Mouse (Mus musculus) kidney, postnatal 36 days (tissue): ENCODE data around the gene Rexo1.
A peak's percentile ranks its signal among the peaks of the same experiment; 100 is the strongest.

Experiments used
- DNase-seq, 2 experiments: peaks; one replicate each; pipeline ENCODE4 v3.0.0; 2021 to 2022; ENCODE audit warnings: mixed read lengths in 2 of 2

Rexo1 gene

GRCm38 (mm10) chr10:80584642-80585552 is 23.5 kb upstream of the Rexo1 start:
- no peak for DNase-seq

DNA sequence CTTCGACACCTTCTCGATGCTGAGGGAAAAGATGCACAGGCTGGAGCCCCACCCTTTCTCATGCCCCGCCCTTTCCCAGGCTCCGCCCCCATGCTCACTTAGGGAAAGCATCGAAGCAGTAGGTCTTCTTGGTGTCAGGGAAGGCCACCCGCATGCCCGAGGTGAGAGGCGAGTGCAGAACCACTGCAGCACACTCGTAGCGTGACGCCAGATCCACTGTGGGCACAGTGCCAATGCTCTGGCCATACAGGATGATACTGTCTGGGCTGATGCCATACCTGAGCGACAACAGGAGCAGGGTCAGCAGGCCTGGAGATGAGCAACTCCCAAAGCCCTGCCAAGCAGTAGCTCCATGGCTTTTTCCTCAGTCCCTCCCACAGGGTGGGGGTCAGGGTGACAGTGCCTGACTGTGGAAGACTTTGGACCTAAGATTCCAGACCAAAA is 22.7 kb upstream of the Rexo1 start:
- peak; percentile 80 for DNase-seq

DNA sequence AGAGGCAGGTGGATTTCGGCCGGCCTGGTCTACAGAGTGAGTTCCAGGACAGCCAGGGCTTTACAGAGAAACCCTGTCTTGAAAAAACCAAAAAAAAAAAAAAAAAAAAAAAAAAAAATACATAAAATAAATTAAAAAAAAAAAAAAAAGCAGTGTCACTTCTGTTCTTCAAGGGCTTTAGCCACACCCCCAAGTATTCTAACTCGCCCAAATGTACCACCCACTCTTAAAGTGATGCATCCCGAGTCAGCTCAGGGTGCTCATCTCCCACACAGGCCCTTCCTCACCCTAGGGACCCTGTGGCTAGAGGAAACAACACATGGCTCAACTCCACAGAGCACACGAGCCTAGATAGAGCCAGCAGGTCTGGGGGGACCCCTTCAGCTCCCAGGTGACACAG is 21.7 kb upstream of the Rexo1 start:
- no peak for DNase-seq

DNA sequence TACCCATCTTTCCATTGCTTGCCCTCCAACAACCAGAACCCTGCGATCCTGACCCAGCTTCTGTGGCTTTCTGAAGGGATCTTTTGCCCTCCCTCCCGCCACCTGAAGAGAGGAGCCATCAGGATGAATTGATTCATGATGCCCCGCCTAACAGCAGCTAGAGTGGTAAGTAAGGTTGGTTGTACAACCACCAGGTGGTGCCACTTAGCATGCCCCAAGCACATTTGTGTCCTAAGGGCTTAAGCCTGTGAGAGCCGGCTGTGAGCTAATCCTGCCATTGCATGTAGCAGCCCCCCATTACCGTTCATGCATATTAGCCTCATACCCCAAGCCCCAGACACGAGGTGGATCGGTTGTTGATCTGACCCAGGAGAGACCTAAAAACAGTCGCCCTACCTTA is 17.6 kb upstream of the Rexo1 start:
- DNase-seq: peak; percentile 73 to 80

DNA sequence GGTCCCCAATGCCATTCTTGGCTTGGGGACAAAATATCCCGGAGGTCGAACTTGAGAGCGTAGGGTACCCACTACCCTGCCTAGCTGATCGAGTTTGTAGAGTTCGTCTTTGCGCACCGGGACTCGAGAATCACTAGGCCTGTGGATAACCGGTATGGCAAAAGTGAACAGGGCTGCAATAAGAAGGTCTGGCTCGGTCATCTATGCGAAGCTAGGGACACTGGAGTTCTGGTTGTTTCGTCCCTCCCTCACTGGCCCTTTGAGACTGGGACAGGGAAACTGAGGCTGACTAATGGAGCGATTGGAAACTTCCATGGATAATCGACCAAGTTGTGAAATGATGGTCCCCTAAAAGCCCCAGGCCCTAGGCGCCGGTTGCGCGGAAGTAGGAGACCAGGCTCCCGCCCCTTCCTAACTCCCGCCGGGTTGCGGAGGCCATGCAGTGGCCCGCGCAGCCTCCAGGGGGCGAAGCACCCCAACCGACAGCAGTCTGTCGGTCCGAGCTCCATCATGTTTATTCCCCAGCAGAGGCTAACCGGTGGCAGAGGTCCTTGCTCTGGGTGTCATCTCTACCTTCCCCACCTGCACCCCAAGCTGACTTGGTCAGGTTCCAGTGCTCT is 16.9 kb upstream of the Rexo1 start:
- peak; percentile 83 to 91 for DNase-seq

- peak; percentile 98 to 99 for DNase-seq
Measured at GRCm38 (mm10) chr10:80577195-80578130, 16.1 kb upstream of the Rexo1 start, which contains the start of gene Klf16. TSS of gene Klf16 (minus strand) at chr10:80577321.

DNA sequence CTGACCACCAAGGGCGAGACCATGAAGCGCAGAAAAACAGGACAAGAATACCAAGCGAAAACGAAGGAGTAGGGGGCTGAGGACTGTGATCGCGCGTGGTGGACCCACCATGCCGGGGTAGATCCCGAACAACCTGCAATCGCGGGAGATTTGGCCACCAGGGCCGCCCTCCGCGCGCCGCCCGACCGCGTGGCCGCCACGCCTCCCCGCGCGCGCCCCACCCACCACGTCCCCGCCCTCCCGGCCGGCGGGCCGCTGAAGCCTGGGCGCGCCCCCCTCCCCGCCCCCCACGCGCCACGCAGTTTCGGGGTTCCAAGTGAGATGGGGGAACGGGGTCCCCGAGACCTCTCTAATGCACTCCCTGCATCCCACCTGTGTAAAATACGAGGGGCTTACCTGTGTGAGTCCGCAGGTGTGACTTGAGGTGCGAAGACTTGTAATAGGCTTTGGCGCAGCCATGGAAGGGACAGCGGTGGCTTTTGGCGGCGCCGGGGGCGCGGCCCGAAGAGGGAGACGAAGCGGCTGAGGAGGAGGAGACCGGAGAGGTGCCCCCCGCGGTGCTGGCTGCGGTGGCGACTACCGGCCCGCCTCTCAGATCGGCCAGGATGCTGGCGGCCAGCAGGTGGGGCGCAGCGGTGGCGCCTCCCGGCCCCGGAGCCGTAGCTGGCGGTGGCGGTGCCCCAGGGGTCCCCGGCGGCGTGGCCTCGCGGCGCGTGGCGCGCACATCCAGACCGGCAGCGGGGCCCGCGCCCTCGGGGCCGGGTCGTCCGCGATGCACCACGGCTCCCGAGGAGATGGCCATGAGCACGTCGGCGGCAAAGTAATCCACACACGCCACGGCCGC is 15.2 kb upstream of the Rexo1 start:
- DNase-seq: peak in 1 of 2 experiments; percentile 80

DNA sequence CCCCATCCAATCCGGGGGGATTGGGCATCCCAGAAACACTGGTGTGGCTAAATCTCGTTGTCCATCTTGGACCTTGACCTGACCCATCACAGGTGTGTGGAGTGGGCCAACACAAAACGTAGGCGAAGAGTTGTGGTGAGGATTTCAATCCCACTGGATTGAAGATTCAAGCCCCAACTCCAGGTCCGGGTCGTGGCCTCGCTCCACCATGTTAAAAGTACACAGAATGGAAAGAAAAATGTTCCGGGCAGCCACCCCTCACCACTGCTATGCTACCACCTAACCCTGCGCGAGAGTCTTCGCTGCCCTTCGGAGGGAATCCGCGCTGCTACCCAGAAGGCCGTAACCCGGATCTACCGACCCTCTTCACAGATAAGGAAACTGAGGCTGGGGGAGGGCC is 14.6 kb upstream of the Rexo1 start:
- DNase-seq: no peak

DNA sequence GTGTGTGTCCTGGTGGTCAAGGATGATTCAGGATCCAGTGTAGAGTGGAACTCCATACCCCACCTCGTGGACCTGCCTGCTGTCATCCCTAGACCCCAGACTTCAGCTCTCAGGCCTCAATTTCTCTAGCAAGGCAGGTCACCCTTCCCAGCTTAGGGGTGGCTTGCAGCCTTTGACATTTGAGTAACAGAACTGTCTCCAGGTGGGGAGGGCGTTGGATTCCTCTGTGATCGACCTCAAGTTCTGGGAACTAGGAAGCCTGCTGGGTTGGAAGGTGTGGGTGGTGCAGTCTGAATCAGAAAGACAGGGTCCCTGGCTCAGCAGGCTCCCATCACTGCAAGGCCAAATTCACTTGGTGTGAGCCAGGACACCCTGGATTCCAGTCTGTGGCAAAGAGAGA is 13.5 kb upstream of the Rexo1 start:
- DNase-seq: no peak

DNA sequence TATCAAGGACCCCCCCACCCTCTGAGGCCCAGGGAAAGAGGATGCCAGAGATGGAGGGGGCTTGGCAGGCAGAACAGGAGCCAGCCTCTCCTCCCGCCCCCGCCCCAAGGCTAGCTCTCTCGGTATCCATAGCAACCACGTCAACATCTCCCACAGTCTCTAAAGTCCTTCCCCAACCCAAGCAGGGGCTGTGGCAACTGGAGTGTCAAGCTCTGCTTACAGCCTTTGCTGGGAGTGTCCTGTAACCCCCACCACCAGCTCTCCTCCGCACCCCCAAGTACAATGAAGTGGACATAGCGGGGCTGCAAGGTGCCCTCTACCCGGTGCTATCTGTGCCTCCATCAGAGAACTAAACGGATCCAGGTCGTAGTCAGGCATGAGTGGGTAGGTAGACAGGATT is 12.6 kb upstream of the Rexo1 start:
- DNase-seq: no peak

DNA sequence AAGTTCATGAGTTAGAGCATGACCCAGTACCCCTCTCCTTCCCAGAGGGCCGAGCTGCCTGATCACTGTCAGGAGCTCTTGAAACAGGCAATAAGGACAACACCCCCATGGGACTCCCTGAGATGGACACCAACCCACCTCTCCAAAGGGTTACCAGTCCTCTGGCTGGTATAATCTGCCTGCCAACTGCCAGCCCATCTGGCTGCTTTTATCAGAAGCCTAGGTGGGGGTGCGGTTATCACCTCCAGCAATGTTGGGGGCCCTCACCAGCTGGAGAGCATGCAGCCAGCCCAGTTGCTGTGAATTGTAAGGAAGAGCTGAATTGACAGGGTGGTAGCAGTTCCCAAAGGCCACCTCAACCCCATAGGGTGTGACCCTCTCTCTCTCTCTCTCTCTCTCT is 11.1 kb upstream of the Rexo1 start:
- no peak for DNase-seq

DNA sequence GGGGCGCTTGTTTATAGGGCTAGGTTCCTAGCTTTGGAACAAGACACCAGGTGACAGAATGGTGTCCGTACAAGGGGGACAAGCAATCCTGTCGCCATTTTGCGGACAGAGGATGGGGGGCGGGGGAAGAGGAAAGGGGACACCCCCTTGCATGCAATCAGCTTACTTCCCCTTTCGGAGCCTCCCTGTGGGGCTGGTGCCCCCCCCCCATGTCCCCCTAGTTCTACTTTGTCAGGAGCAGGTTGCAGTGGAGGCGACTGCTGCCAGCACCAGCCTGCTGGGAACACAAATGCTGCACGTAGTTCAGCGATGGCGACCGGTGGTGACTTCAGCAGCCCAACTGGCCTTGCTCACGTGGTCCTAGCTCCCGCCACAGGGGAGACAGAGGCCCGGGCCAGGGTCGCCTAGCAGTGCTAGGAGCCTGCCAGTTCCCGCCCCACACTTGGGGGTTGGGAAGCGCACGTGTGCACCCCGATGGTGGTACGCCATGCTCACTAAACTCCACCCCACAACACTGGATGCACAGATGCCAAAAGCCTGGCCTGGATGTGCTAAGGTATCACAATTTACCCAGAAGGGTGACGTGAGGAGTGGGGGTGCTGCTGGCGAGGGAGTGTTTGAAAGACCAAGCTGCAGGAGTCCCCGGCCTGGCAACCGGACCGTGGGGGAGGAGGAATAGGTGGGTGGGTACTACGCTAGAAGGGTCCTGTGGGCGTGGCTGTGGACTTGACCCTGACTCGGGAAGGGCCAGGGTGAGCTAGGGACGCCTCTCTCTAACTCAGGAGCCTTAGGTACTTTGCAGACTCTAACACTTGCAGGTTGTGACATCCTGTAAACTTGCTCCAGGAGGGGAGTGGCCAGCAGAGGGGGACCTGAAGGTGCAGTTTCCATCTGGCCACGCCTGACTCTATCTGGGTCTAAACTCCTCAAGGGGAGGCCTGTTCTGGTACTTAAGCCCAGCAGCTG is 9.8 kb upstream of the Rexo1 start:
- DNase-seq: no peak

- no peak for DNase-seq
Measured at GRCm38 (mm10) chr10:80570419-80570818, 9.1 kb upstream of the Rexo1 start.

DNA sequence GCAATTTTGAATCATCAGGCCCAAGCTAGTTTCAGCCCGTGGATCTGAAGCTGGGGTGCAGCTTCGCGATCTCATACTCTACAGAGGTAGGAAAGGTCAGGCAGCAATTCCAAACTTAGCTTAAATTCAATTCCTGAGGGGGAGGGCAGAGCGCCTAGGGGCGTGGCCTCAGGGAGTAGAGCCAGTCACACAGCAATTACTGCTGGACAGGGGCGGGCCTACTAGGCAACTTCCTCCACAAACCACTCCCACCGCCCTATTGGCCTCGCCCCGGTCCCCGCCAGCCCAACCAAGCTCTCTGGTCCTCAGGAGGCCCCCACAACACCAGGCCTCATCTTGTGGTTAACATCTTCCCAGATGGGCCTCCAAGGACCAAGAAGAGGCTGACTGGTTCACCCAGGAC is 8.3 kb upstream of the Rexo1 start:
- DNase-seq: peak; percentile 69 to 80

GRCm38 (mm10) chr10:80568876-80569275 is 7.5 kb upstream of the Rexo1 start:
- no peak for DNase-seq

DNA sequence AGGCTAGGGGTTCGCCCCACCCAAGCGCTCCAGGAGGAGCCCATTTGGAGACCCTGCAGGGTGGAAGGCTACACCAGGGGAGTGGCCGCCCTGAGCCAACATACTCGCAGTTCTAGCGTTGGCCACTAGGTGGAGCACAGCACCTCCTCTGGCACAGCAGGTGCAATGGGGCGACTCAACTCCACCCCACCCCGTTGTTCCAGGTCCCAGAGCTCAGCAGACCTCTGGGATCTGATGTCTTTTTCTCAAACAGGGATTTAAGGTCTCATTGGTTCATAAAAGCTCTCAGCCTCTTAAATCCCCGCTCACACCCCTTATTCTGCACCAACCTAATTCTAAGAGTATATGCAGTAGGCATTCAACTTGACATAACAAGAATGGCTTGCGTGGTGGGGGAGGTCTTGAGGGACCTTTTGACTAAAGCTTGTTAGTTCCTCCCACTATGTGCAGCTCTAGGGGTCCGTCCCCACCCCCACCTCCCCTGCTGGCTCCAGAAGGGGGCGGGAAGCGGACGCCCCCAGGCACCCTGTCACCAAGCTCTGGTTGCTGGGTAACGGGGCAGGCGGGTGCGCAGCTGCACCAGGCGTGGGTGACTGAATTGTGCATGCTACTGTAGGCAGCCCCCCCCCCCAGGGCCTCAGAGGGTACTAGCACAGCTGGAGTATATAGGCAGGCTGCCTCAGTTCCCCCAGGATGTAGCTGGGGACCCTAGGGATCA is 5.2 kb upstream of the Rexo1 start:
- peak; percentile 83 to 95 for DNase-seq

DNA sequence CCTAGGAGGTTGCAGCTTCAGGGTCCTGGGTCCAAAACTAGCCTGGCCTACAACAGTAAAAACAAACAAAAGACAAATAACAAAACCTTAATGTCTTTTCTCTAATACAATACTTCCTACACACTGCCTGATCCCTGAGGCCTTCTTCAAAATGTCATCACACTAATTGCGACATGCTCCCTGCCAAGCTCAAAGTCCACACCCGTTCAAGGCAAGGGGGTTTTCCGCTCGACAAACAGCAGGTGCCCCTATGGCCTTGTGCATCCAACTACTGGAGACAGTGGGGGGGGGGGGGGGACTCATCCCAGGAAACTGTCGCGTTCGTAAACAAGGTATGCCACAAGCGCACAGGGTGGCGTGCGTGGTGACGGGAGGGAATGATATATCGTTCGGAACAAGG is 739 bp downstream of the Rexo1 start:
- DNase-seq: peak; percentile 52 to 56

GRCm38 (mm10) chr10:80559431-80559830 is 1.9 kb downstream of the Rexo1 start:
- no peak for DNase-seq

GRCm38 (mm10) chr10:80557346-80557965 is 3.9 kb downstream of the Rexo1 start:
- DNase-seq: peak; percentile 88 to 92

DNA sequence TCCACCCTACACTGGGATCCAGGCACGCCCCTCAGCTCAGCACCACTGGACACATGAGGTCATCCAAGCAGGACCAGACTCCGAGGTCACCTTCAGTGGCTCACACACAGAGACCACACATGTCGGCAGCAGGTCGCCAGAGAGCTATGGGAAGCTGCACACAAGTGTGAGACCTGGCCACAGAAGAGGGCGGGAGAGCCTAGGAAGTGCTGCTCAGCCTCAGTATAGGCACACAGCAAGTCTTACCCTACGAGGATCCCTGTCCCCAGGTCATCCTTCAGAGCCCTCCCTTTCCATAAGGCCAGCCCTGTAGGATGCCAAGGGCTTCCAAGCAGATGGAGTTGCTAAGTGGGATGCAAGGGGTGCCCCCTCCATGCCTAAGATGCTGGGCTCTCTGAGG is 7.4 kb downstream of the Rexo1 start:
- no peak for DNase-seq
